Mouse (Mus musculus): ENCODE measurements around the gene Patz1. TPM values are rescaled to one million over a fixed set of nuclear protein-coding genes. Genes with fewer than 3 reads are reported as not detected.
A peak's percentile ranks its signal among the peaks of the same experiment; 100 is the strongest.

Gene Patz1
- polyA plus RNA-seq, 1 experiment from 2014 or later: 51.9 TPM

DNA sequence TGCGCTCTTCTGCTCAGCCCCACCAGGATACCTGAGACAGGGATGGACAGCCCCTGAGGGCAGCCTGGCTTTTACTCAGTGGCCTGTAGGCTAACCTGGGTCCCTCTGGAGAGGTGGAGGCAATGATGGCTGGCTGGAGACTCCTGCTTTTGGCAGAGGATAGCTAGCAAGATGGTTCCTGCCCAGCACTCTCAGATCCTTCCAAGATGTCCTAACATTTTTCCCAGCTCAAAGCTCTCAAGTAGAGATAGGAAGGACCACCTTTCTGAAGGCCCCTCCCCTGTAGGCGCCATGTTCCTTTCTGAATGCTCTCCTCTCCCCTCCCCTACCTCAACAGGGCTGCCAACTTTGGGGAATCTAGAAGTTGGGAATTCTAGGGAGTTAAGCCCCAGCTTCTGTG is 6.0 kb downstream of the Patz1 start:
- Histone ChIP-seq H3K27ac (replicated peaks) (no peak overlapping the region), H3K27me3 (no peaks in the 10 kb centered on the region), H3K4me3 (peak overlapping the region; percentile 90; the same call in 1 of the 2 replicates), H3K36me3 (peaks cover 54% of the 10 kb centered on the region), H3K9me3 (no peaks in the 10 kb centered on the region), H3K4me1 (replicated peaks) (peaks cover 67% of the 10 kb centered on the region), H3K9ac (0 out of 2 replicates have a peak overlapping the region, but pooled peaks have one; percentile 10), H3K4me2 (peak overlapping the region; percentile 98)
- WGBS: 86% methylated on average over 2 of the region's 2 CpGs
- no peak for ATAC-seq (ENCODE audit: low FRiP score, low read depth)

DNA sequence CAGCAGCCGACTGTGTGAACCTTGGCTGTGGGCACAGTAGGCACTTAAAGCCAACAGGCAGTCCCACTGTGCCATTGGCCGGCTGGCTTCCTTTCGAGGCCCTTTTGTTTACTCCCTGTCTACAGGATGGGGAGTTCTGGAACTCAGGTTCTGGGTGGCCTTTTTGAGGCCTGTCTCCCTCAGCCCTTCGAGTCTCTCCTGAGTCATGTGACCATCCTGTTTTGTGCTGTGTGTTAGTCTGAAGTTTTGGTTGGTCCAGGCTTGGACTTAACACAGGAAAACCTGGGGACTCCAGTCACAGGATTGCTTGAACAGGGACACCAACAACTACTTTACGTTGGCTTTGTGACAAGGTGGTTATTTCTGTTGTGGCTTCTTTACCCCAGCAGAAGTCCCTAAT is 7.4 kb downstream of the Patz1 start:
- H3K9me3 ChIP-seq: no peaks in the 10 kb centered on the region
- peaks cover 67% of the 10 kb centered on the region for H3K36me3 ChIP-seq
- peak overlapping the region; percentile 1; the same call in 1 of the 2 replicates for H3K4me2 ChIP-seq
- 55% methylated on average over 5 of the region's 5 CpGs for WGBS
- no peak overlapping the region for H3K4me3 ChIP-seq
- peaks cover 64% of the 10 kb centered on the region for H3K4me1 ChIP-seq (replicated peaks)
- no peak overlapping the region for H3K9ac ChIP-seq
- no peak overlapping the region for H3K27ac ChIP-seq (replicated peaks)
- no peak for ATAC-seq (ENCODE audit: low FRiP score, low read depth)
- H3K27me3 ChIP-seq: no peaks in the 10 kb centered on the region

DNA sequence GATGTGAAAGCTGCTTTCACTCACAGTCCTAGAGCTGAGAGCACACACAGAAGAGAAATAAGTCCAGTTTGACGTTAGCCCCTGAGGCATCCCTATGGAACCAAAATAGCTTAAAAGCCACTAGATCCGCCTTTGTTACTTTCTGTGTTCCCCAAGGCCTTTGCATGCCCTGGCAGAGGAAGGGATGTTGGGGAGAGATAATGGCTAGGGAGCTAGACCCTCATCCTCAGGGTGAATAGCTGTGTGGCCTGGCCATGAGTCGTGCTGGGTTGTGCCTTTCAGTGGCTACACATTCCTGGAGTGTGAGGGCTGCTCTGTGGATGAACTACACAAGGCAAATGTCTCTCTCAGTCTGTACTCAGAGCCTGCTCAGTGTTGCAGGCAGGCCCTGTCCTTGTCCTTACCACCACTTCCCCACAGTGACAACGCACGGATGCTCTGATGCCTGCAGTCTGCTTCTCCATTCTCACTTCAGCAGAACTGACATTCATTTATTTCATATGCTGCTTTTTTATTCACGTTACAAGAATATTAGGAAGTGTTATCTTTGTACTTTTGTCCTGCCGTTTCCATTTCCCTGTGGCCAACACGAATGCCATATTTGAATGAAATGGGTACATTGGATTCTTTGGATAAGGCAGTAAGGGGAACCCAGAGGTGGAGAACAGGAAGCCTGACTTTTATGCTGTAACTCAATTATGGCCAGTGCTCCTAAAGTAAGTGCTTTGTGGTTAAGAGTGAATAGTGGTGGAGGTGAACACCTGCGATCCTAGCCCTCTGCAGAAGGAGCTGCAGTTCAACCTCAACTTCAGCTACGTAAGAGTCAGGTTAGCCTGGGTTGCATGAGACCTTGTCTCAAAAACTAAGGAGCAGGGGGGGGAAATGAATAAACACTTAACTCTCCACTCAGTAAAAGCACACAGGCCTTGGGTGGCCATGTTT is 9.5 kb downstream of the Patz1 start:
- Histone ChIP-seq H3K27ac (replicated peaks) (no peak overlapping the region), H3K9me3 (no peaks in the 10 kb centered on the region), H3K36me3 (peaks cover 85% of the 10 kb centered on the region), H3K9ac (no peak overlapping the region), H3K4me3 (no peak overlapping the region), H3K4me2 (no peak overlapping the region), H3K27me3 (no peaks in the 10 kb centered on the region), H3K4me1 (replicated peaks) (peaks cover 44% of the 10 kb centered on the region)
- ATAC-seq (ENCODE audit: low FRiP score, low read depth): no peak
- WGBS: 91% methylated on average over 10 of the region's 10 CpGs

DNA sequence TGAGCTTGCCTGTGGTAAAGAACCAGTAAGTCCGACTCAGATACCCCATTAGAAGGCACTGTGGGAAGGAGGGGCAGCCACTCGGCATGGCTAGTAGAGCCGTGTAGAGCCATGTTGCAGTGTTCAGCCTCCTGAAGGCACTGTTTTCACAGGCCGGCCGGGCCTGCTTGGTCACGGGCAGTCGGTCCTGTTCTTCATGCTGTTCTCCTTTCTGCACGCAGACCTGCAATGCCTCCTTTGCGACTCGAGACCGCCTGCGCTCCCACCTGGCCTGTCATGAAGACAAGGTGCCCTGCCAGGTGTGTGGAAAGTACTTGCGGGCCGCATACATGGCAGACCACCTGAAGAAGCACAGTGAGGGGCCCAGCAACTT is 10.1 kb downstream of the Patz1 start:
- no peak for ATAC-seq (ENCODE audit: low FRiP score, low read depth)
- 90% methylated on average over 14 of the region's 14 CpGs for WGBS
- H3K4me3 ChIP-seq: no peak overlapping the region
- H3K27me3 ChIP-seq: no peaks in the 10 kb centered on the region
- H3K36me3 ChIP-seq: peaks cover 85% of the 10 kb centered on the region
- no peak overlapping the region for H3K27ac ChIP-seq (replicated peaks)
- no peak overlapping the region for H3K4me2 ChIP-seq
- no peaks in the 10 kb centered on the region for H3K9me3 ChIP-seq
- H3K9ac ChIP-seq: no peak overlapping the region
- peaks cover 37% of the 10 kb centered on the region for H3K4me1 ChIP-seq (replicated peaks)

DNA sequence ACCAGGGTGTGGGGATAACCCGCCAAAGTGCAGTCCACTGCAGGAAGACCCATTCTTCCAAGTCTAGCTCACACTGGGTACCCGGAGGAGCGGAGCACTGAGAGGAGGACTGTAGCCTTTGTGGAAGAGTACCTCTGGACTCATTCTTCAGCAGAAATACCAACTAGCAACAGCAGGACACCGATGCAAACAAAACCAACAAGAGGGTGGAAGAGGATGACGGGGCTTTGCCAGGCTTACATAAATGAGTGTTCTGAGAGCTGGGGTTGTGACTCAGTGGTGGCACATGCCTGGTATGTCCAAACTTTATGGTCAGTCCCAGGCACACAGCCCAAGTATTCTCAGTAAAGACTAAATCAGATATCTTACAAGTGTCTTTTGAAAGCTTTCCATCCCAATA is 12.4 kb downstream of the Patz1 start:
- 91% methylated on average over 5 of the region's 5 CpGs for WGBS
- H3K27ac ChIP-seq (replicated peaks): no peak overlapping the region
- H3K36me3 ChIP-seq: peaks cover 86% of the 10 kb centered on the region
- H3K4me3 ChIP-seq: no peak overlapping the region
- no peaks in the 10 kb centered on the region for H3K9me3 ChIP-seq
- H3K4me1 ChIP-seq (replicated peaks): peaks cover 16% of the 10 kb centered on the region
- no peaks in the 10 kb centered on the region for H3K27me3 ChIP-seq
- H3K4me2 ChIP-seq: no peak overlapping the region
- H3K9ac ChIP-seq: no peak overlapping the region
- ATAC-seq (ENCODE audit: low FRiP score, low read depth): no peak

DNA sequence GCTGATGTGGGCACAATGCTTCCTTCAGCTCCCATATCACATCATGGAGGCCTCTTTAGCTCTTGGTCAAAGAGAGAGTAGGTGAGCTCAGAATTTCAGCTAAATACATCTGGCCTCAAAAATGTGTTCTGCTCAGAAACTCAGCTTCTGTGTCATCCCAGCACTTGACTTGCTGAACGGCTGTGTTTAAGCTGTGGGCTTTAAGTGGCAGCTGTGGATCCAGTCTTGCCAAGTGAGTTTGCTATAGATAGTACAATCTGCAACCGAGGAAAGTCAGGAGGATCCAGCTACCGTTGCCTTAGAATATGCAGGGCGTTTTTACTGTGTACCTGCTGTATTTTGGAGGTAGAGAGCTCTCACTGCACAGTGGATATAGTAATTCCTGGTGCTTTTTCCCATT is 13.7 kb downstream of the Patz1 start:
- no peaks in the 10 kb centered on the region for H3K27me3 ChIP-seq

DNA sequence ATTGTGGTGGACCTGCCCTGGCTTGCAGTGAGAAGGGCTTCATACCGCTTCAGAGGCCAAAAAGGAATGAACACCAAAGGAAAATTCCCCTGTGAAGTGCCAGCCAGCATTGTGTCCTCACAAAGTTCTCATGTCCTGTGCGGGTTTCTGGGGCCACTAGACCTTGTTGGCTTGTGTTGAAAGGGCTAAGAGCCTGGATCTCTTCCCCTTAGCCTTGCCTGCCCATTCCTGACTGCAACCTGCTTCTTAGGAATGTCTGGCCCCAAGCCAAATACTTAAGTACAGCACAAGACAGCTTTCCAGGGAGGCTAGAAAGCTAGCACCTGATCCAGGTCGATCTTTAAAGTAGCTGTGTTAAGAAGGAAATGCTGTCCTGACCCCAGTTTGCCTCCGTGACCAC is 14.1 kb downstream of the Patz1 start:
- no peak overlapping the region for H3K4me3 ChIP-seq
- peaks cover 87% of the 10 kb centered on the region for H3K36me3 ChIP-seq
- H3K9ac ChIP-seq: no peak overlapping the region
- H3K9me3 ChIP-seq: no peaks in the 10 kb centered on the region
- no peaks in the 10 kb centered on the region for H3K27me3 ChIP-seq
- H3K4me2 ChIP-seq: no peak overlapping the region
- H3K27ac ChIP-seq (replicated peaks): no peak overlapping the region
- WGBS: 82% methylated on average over 4 of the region's 4 CpGs
- ATAC-seq (ENCODE audit: low FRiP score, low read depth): no peak
- H3K4me1 ChIP-seq (replicated peaks): peaks cover 1% of the 10 kb centered on the region; the same call in 1 of the 2 replicates

More for the DNA sequence above, 13.7 kb downstream of the Patz1 start:
- H3K27ac ChIP-seq (replicated peaks): no peak overlapping the region
- no peaks in the 10 kb centered on the region for H3K9me3 ChIP-seq
- peaks cover 86% of the 10 kb centered on the region for H3K36me3 ChIP-seq
- peaks cover 5% of the 10 kb centered on the region; the same call in 1 of the 2 replicates for H3K4me1 ChIP-seq (replicated peaks)
- H3K4me3 ChIP-seq: no peak overlapping the region
- ATAC-seq (ENCODE audit: low FRiP score, low read depth): no peak
- 91% methylated on average over 4 of the region's 4 CpGs for WGBS
- no peak overlapping the region for H3K9ac ChIP-seq
- H3K4me2 ChIP-seq: no peak overlapping the region

DNA sequence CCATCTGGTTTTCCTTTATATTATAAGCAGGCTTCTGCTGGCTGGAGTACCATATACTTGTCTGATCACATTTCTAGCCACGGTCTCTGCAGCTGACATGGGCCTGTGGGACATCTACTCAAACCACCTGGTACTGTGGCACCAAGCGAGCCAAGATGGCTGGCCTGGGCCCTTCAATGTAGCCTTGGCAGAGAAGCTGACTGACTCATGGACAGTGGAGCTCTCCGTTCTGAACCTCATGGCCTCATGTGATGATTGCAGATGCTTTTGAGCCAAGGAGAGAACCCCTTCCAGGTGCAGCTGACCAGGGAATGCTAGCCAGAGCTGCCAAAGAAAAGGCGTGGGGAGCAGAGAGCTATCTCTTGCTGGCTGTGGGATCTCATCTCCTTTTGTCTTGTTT is 17.1 kb downstream of the Patz1 start:
- peaks cover 82% of the 10 kb centered on the region for H3K36me3 ChIP-seq
- ATAC-seq (ENCODE audit: low FRiP score, low read depth): no peak

DNA sequence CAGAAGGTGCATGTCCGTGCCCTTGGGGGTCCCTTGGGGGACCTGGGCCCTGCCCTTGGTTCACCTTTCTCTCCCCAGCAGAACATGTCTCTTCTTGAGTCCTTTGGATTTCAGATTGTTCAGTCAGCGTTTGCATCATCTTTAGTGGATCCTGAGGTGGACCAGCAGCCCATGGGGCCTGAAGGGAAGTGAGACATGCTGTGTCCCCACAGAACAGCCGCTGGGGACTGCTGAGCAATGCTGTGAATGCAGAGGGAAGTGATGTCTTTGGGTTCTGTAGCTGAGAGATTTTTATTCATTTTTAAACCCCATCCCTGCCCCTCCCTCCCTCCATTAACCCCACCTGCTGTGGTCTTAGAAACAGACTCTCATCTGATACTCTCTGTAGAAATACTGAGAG is 19.2 kb downstream of the Patz1 start:
- H3K36me3 ChIP-seq: peaks cover 68% of the 10 kb centered on the region
- 95% methylated on average over 3 of the region's 3 CpGs for WGBS
- H3K9ac ChIP-seq: no peak overlapping the region

More for the DNA sequence above, 17.1 kb downstream of the Patz1 start:
- H3K9ac ChIP-seq: no peak overlapping the region
- no peaks in the 10 kb centered on the region for H3K4me1 ChIP-seq (replicated peaks)
- no peak overlapping the region for H3K4me2 ChIP-seq
- H3K4me3 ChIP-seq: no peak overlapping the region
- H3K27me3 ChIP-seq: no peaks in the 10 kb centered on the region
- no peaks in the 10 kb centered on the region for H3K9me3 ChIP-seq
- 96% methylated on average over 4 of the region's 4 CpGs for WGBS
- H3K27ac ChIP-seq (replicated peaks): no peak overlapping the region

DNA sequence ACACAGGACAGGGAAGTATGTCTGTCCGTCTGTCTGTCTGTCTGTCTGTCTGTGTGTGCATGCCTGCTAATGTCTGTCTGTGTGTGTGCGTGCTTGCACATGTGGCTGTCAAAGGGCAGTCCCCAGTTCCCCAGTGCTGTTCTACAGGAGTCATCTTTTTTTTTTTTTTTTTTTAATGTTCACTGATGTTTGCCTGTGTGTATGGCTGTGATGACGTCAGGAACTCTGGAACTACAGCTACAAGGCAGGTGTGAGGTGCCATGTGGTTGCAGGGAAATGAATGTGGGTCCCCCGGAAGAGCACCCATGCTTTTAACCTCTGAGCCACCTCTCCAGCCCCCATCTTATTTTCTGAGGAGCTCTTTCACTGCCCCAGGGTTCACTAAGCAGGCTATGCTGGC is 21.2 kb downstream of the Patz1 start:
- H3K9me3 ChIP-seq: no peaks in the 10 kb centered on the region
- WGBS: 92% methylated on average over 4 of the region's 4 CpGs
- H3K27ac ChIP-seq (replicated peaks): no peak overlapping the region
- no peaks in the 10 kb centered on the region for H3K27me3 ChIP-seq
- no peak overlapping the region for H3K4me3 ChIP-seq
- H3K4me2 ChIP-seq: no peak overlapping the region
- H3K4me1 ChIP-seq (replicated peaks): no peaks in the 10 kb centered on the region
- peaks cover 56% of the 10 kb centered on the region for H3K36me3 ChIP-seq
- no peak overlapping the region for H3K9ac ChIP-seq
- ATAC-seq (ENCODE audit: low FRiP score, low read depth): no peak

More for the DNA sequence above, 19.2 kb downstream of the Patz1 start:
- no peaks in the 10 kb centered on the region for H3K4me1 ChIP-seq (replicated peaks)
- no peak for ATAC-seq (ENCODE audit: low FRiP score, low read depth)
- H3K27me3 ChIP-seq: no peaks in the 10 kb centered on the region
- no peak overlapping the region for H3K4me2 ChIP-seq
- H3K27ac ChIP-seq (replicated peaks): no peak overlapping the region
- H3K9me3 ChIP-seq: no peaks in the 10 kb centered on the region
- H3K4me3 ChIP-seq: no peak overlapping the region

DNA sequence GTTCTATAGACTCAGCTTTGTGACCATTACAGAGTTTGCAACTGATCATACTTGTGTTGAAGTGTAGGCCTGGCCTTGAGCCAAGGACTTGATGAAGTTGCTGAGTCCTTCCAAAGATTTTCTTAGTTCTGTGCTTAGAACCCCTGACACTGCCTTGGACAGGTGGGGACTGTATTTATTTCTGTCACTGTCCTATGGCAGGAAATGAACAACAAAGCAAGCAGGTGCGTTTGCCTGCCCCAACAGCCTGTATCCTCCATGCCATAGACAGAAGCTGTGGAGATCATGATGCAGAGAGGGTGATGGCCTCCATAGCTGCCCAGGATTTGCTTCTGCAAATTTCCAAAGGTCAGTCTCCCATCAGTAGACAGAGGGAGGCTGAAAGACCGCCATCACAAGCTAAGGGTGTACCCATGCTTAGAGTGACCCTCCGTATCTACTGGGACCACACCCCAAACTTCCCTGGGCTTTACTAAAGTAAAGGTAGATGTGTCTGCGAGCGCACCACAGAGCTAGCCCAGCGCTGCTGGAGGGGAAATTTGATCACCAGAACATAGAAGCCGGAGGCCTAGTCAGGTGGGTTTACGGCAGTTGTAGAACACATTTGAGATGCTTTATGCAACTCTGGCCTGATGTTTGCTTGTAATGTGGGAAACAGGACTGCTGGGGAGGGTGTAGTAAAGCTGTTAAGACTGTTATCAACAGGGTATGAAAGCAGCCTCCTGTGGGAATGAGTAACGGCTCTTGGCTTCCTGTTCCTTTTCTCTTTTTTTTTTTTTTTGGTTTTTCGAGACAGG is 22.3 kb downstream of the Patz1 start:
- H3K4me3 ChIP-seq: no peak overlapping the region
- H3K4me1 ChIP-seq (replicated peaks): no peaks in the 10 kb centered on the region
- no peaks in the 10 kb centered on the region for H3K27me3 ChIP-seq
- H3K36me3 ChIP-seq: peaks cover 46% of the 10 kb centered on the region
- H3K9me3 ChIP-seq: no peaks in the 10 kb centered on the region
- WGBS: 94% methylated on average over 9 of the region's 10 CpGs
- no peak overlapping the region for H3K27ac ChIP-seq (replicated peaks)
- H3K4me2 ChIP-seq: no peak overlapping the region
- H3K9ac ChIP-seq: no peak overlapping the region
- no peak for ATAC-seq (ENCODE audit: low FRiP score, low read depth)

Measured in hindbrain, embryonic 15.5 days (tissue).